Mouse (Mus musculus): ENCODE data around the gene Ndufa11. TPM values are rescaled to one million over a fixed set of nuclear protein-coding genes. Genes with fewer than 3 reads are reported as not detected.

The Ndufa11 gene
- polyA plus RNA-seq, 1 experiment from 2014 or later, result 447 TPM

- WGBS, result 7% methylated on average over 12 of the region's 12 CpGs
- peaks cover 28% of the 10 kb centered on the region for H3K4me1 ChIP-seq (ENCODE audit: control insufficient read depth, insufficient read depth, low read length)
- H3K4me2 ChIP-seq (replicated peaks; ENCODE audit: low read depth, low read length), result no peak overlapping the region
- H3K9me3 ChIP-seq (ENCODE audit: control insufficient read depth, low read length), result no peaks in the 10 kb centered on the region
- H3K27me3 ChIP-seq (ENCODE audit: control insufficient read depth, insufficient read depth, low read length), result no peaks in the 10 kb centered on the region
- peaks cover 15% of the 10 kb centered on the region; the same call in 1 of the 2 replicates for H3K36me3 ChIP-seq (ENCODE audit: control insufficient read depth, insufficient read depth, low read length)
- no peak overlapping the region for H3K9ac ChIP-seq (ENCODE audit: low read depth, low read length)
- ATAC-seq (ENCODE audit: low FRiP score, low TSS enrichment), result 0 out of 2 replicates have a peak, but pooled peaks have one; percentile 6
- H3K27ac ChIP-seq (ENCODE audit: low read depth, low read length), result no peak overlapping the region
- no peak overlapping the region for H3K4me3 ChIP-seq (ENCODE audit: low read length)
These were observed 10.1 kb downstream of the Ndufa11 start for GRCm38 (mm10) chr17:56727659-56728058.

- Histone ChIP-seq H3K4me1 (ENCODE audit: control insufficient read depth, insufficient read depth, low read length) (peaks cover 23% of the 10 kb centered on the region), H3K9ac (ENCODE audit: low read depth, low read length) (no peak overlapping the region; the same call in 1 of the 2 replicates), H3K9me3 (ENCODE audit: control insufficient read depth, low read length) (no peaks in the 10 kb centered on the region), H3K4me2 (replicated peaks; ENCODE audit: low read depth, low read length) (peak overlapping the region; percentile 12; the same call in 1 of the 2 replicates), H3K4me3 (ENCODE audit: low read length) (no peak overlapping the region), H3K27me3 (ENCODE audit: control insufficient read depth, insufficient read depth, low read length) (no peaks in the 10 kb centered on the region), H3K27ac (ENCODE audit: low read depth, low read length) (no peak overlapping the region), H3K36me3 (ENCODE audit: control insufficient read depth, insufficient read depth, low read length) (peaks cover 10% of the 10 kb centered on the region; the same call in 1 of the 2 replicates)
- peak; percentile 13; the same call in 1 of the 2 replicates for ATAC-seq (ENCODE audit: low FRiP score, low TSS enrichment)
- WGBS, result 9% methylated on average over 12 of the region's 12 CpGs
These were observed 10.6 kb downstream of the Ndufa11 start for GRCm38 (mm10) chr17:56728117-56728516.

- Histone ChIP-seq H3K27me3 (ENCODE audit: control insufficient read depth, insufficient read depth, low read length) (no peaks in the 10 kb centered on the region), H3K9me3 (ENCODE audit: control insufficient read depth, low read length) (no peaks in the 10 kb centered on the region), H3K4me3 (ENCODE audit: low read length) (no peak overlapping the region), H3K9ac (ENCODE audit: low read depth, low read length) (no peak overlapping the region), H3K36me3 (ENCODE audit: control insufficient read depth, insufficient read depth, low read length) (no peaks in the 10 kb centered on the region), H3K4me2 (replicated peaks; ENCODE audit: low read depth, low read length) (no peak overlapping the region), H3K4me1 (ENCODE audit: control insufficient read depth, insufficient read depth, low read length) (peaks cover 19% of the 10 kb centered on the region), H3K27ac (ENCODE audit: low read depth, low read length) (no peak overlapping the region)
- ATAC-seq (ENCODE audit: low FRiP score, low TSS enrichment), result no peak
- WGBS, result 47% methylated on average over 6 of the region's 6 CpGs
These were observed 11.6 kb downstream of the Ndufa11 start for GRCm38 (mm10) chr17:56729151-56729550.

GRCm38 (mm10) chr17:56729656-56730055 is 12.1 kb downstream of the Ndufa11 start:
- 61% methylated on average over 2 of the region's 2 CpGs for WGBS
- H3K4me3 ChIP-seq (ENCODE audit: low read length), result no peak overlapping the region

GRCm38 (mm10) chr17:56736534-56736933 is 19.0 kb downstream of the Ndufa11 start:
- Histone ChIP-seq H3K4me3 (ENCODE audit: low read length) (no peak overlapping the region), H3K9me3 (ENCODE audit: control insufficient read depth, low read length) (no peaks in the 10 kb centered on the region), H3K36me3 (ENCODE audit: control insufficient read depth, insufficient read depth, low read length) (no peaks in the 10 kb centered on the region), H3K4me1 (ENCODE audit: control insufficient read depth, insufficient read depth, low read length) (no peaks in the 10 kb centered on the region), H3K9ac (ENCODE audit: low read depth, low read length) (no peak overlapping the region), H3K4me2 (replicated peaks; ENCODE audit: low read depth, low read length) (no peak overlapping the region), H3K27me3 (ENCODE audit: control insufficient read depth, insufficient read depth, low read length) (no peaks in the 10 kb centered on the region), H3K27ac (ENCODE audit: low read depth, low read length) (no peak overlapping the region)
- 45% methylated on average over 8 of the region's 8 CpGs for WGBS
- no peak for ATAC-seq (ENCODE audit: low FRiP score, low TSS enrichment)

More at GRCm38 (mm10) chr17:56729656-56730055, 12.1 kb downstream of the Ndufa11 start:
- Histone ChIP-seq H3K9ac (ENCODE audit: low read depth, low read length) (no peak overlapping the region), H3K4me1 (ENCODE audit: control insufficient read depth, insufficient read depth, low read length) (peaks cover 19% of the 10 kb centered on the region), H3K9me3 (ENCODE audit: control insufficient read depth, low read length) (no peaks in the 10 kb centered on the region), H3K27me3 (ENCODE audit: control insufficient read depth, insufficient read depth, low read length) (no peaks in the 10 kb centered on the region), H3K36me3 (ENCODE audit: control insufficient read depth, insufficient read depth, low read length) (no peaks in the 10 kb centered on the region), H3K27ac (ENCODE audit: low read depth, low read length) (no peak overlapping the region), H3K4me2 (replicated peaks; ENCODE audit: low read depth, low read length) (no peak overlapping the region)
- no peak for ATAC-seq (ENCODE audit: low FRiP score, low TSS enrichment)

- ATAC-seq (ENCODE audit: low FRiP score, low TSS enrichment), result no peak
- H3K36me3 ChIP-seq (ENCODE audit: control insufficient read depth, insufficient read depth, low read length), result no peaks in the 10 kb centered on the region
- no peak overlapping the region for H3K4me3 ChIP-seq (ENCODE audit: low read length)
- WGBS, result 78% methylated on average over 10 of the region's 10 CpGs
- H3K27ac ChIP-seq (ENCODE audit: low read depth, low read length), result no peak overlapping the region
- H3K9me3 ChIP-seq (ENCODE audit: control insufficient read depth, low read length), result no peaks in the 10 kb centered on the region
- H3K4me1 ChIP-seq (ENCODE audit: control insufficient read depth, insufficient read depth, low read length), result no peaks in the 10 kb centered on the region
- no peak overlapping the region for H3K9ac ChIP-seq (ENCODE audit: low read depth, low read length)
- no peak overlapping the region for H3K4me2 ChIP-seq (replicated peaks; ENCODE audit: low read depth, low read length)
- no peaks in the 10 kb centered on the region for H3K27me3 ChIP-seq (ENCODE audit: control insufficient read depth, insufficient read depth, low read length)
These were observed 20.7 kb downstream of the Ndufa11 start for GRCm38 (mm10) chr17:56738221-56738620.

- no peak overlapping the region for H3K4me3 ChIP-seq (ENCODE audit: low read length)
- no peaks in the 10 kb centered on the region for H3K36me3 ChIP-seq (ENCODE audit: control insufficient read depth, insufficient read depth, low read length)
- no peak overlapping the region for H3K27ac ChIP-seq (ENCODE audit: low read depth, low read length)
- H3K27me3 ChIP-seq (ENCODE audit: control insufficient read depth, insufficient read depth, low read length), result no peaks in the 10 kb centered on the region
- H3K4me2 ChIP-seq (replicated peaks; ENCODE audit: low read depth, low read length), result no peak overlapping the region
- ATAC-seq (ENCODE audit: low FRiP score, low TSS enrichment), result no peak
- H3K4me1 ChIP-seq (ENCODE audit: control insufficient read depth, insufficient read depth, low read length), result no peaks in the 10 kb centered on the region
- WGBS, result 80% methylated on average over 17 of the region's 17 CpGs
- no peak overlapping the region for H3K9ac ChIP-seq (ENCODE audit: low read depth, low read length)
- no peaks in the 10 kb centered on the region for H3K9me3 ChIP-seq (ENCODE audit: control insufficient read depth, low read length)
These were observed 22.7 kb downstream of the Ndufa11 start for GRCm38 (mm10) chr17:56740118-56740787.

- Histone ChIP-seq H3K9me3 (ENCODE audit: control insufficient read depth, low read length) (no peaks in the 10 kb centered on the region), H3K36me3 (ENCODE audit: control insufficient read depth, insufficient read depth, low read length) (no peaks in the 10 kb centered on the region), H3K9ac (ENCODE audit: low read depth, low read length) (no peak overlapping the region), H3K27ac (ENCODE audit: low read depth, low read length) (no peak overlapping the region), H3K27me3 (ENCODE audit: control insufficient read depth, insufficient read depth, low read length) (no peaks in the 10 kb centered on the region), H3K4me1 (ENCODE audit: control insufficient read depth, insufficient read depth, low read length) (no peaks in the 10 kb centered on the region), H3K4me2 (replicated peaks; ENCODE audit: low read depth, low read length) (no peak overlapping the region), H3K4me3 (ENCODE audit: low read length) (no peak overlapping the region)
- 75% methylated on average over 17 of the region's 17 CpGs for WGBS
- no peak for ATAC-seq (ENCODE audit: low FRiP score, low TSS enrichment)
These were observed 23.2 kb downstream of the Ndufa11 start for GRCm38 (mm10) chr17:56740788-56741160.

- Histone ChIP-seq H3K27me3 (ENCODE audit: control insufficient read depth, insufficient read depth, low read length) (peaks cover 3% of the 10 kb centered on the region; the same call in 1 of the 2 replicates), H3K27ac (ENCODE audit: low read depth, low read length) (no peak overlapping the region), H3K36me3 (ENCODE audit: control insufficient read depth, insufficient read depth, low read length) (no peaks in the 10 kb centered on the region), H3K4me2 (replicated peaks; ENCODE audit: low read depth, low read length) (no peak overlapping the region), H3K4me3 (ENCODE audit: low read length) (no peak overlapping the region), H3K9ac (ENCODE audit: low read depth, low read length) (no peak overlapping the region), H3K4me1 (ENCODE audit: control insufficient read depth, insufficient read depth, low read length) (no peaks in the 10 kb centered on the region), H3K9me3 (ENCODE audit: control insufficient read depth, low read length) (no peaks in the 10 kb centered on the region)
- ATAC-seq (ENCODE audit: low FRiP score, low TSS enrichment), result no peak
- 59% methylated on average over 5 of the region's 5 CpGs for WGBS
These were observed 26.6 kb downstream of the Ndufa11 start for GRCm38 (mm10) chr17:56744173-56744572.

Measured in kidney, embryonic 14.5 days (tissue).